Mouse (Mus musculus): ENCODE measurements around the gene Camta1. TPM values are rescaled to one million over a fixed set of nuclear protein-coding genes. Genes with fewer than 3 reads are reported as not detected.

Camta1 gene
- total RNA-seq, 1 experiment from 2014 or later = 34.9 TPM

- ATAC-seq (replicated peaks; ENCODE audit: low read depth, poor library complexity, severe bottlenecking) = no peak
Measured at GRCm38 (mm10) chr4:151200316-151200715, 661.4 kb downstream of the Camta1 start.

- ATAC-seq (replicated peaks; ENCODE audit: low read depth, poor library complexity, severe bottlenecking) = no peak
Measured at GRCm38 (mm10) chr4:151195126-151195525, 666.5 kb downstream of the Camta1 start.

- ATAC-seq (replicated peaks; ENCODE audit: low read depth, poor library complexity, severe bottlenecking) = no peak
Measured at GRCm38 (mm10) chr4:151194715-151195097, 667.0 kb downstream of the Camta1 start.

- no peak for ATAC-seq (replicated peaks; ENCODE audit: low read depth, poor library complexity, severe bottlenecking)
Measured at GRCm38 (mm10) chr4:151194030-151194714, 667.5 kb downstream of the Camta1 start.

- ATAC-seq (replicated peaks; ENCODE audit: low read depth, poor library complexity, severe bottlenecking) = peak; percentile 81
Measured at GRCm38 (mm10) chr4:151186447-151186846, 675.2 kb downstream of the Camta1 start.

GRCm38 (mm10) chr4:151185750-151186149 is 675.9 kb downstream of the Camta1 start:
- no peak for ATAC-seq (replicated peaks; ENCODE audit: low read depth, poor library complexity, severe bottlenecking)

- no peak for ATAC-seq (replicated peaks; ENCODE audit: low read depth, poor library complexity, severe bottlenecking)
Measured at GRCm38 (mm10) chr4:151180394-151180902, 681.2 kb downstream of the Camta1 start.

- ATAC-seq (replicated peaks; ENCODE audit: low read depth, poor library complexity, severe bottlenecking) = no peak
Measured at GRCm38 (mm10) chr4:151179639-151180038, 682.0 kb downstream of the Camta1 start.

- no peak for ATAC-seq (replicated peaks; ENCODE audit: low read depth, poor library complexity, severe bottlenecking)
Measured at GRCm38 (mm10) chr4:151178970-151179378, 682.7 kb downstream of the Camta1 start.

GRCm38 (mm10) chr4:151172526-151172925 is 689.1 kb downstream of the Camta1 start:
- no peak for ATAC-seq (replicated peaks; ENCODE audit: low read depth, poor library complexity, severe bottlenecking)

GRCm38 (mm10) chr4:151171117-151171516 is 690.6 kb downstream of the Camta1 start:
- ATAC-seq (replicated peaks; ENCODE audit: low read depth, poor library complexity, severe bottlenecking) = no peak

GRCm38 (mm10) chr4:151170658-151171057 is 691.0 kb downstream of the Camta1 start:
- ATAC-seq (replicated peaks; ENCODE audit: low read depth, poor library complexity, severe bottlenecking) = no peak

GRCm38 (mm10) chr4:151166969-151167368 is 694.7 kb downstream of the Camta1 start:
- ATAC-seq (replicated peaks; ENCODE audit: low read depth, poor library complexity, severe bottlenecking) = no peak

- ATAC-seq (replicated peaks; ENCODE audit: low read depth, poor library complexity, severe bottlenecking) = no peak
Measured at GRCm38 (mm10) chr4:151165539-151165938, 696.1 kb downstream of the Camta1 start.

GRCm38 (mm10) chr4:151164309-151164708 is 697.4 kb downstream of the Camta1 start:
- no peak for ATAC-seq (replicated peaks; ENCODE audit: low read depth, poor library complexity, severe bottlenecking)

- no peak for ATAC-seq (replicated peaks; ENCODE audit: low read depth, poor library complexity, severe bottlenecking)
Measured at GRCm38 (mm10) chr4:151161869-151162268, 699.8 kb downstream of the Camta1 start.

GRCm38 (mm10) chr4:151160932-151161331 is 700.7 kb downstream of the Camta1 start:
- ATAC-seq (replicated peaks; ENCODE audit: low read depth, poor library complexity, severe bottlenecking) = no peak

- no peak for ATAC-seq (replicated peaks; ENCODE audit: low read depth, poor library complexity, severe bottlenecking)
Measured at GRCm38 (mm10) chr4:151160476-151160875, 701.2 kb downstream of the Camta1 start.

GRCm38 (mm10) chr4:151158250-151158649 is 703.4 kb downstream of the Camta1 start:
- ATAC-seq (replicated peaks; ENCODE audit: low read depth, poor library complexity, severe bottlenecking) = no peak

- peak; percentile 75 for ATAC-seq (replicated peaks; ENCODE audit: low read depth, poor library complexity, severe bottlenecking)
Measured at GRCm38 (mm10) chr4:151156904-151157303, 704.8 kb downstream of the Camta1 start.

GRCm38 (mm10) chr4:151155587-151155986 is 706.1 kb downstream of the Camta1 start:
- no peak for ATAC-seq (replicated peaks; ENCODE audit: low read depth, poor library complexity, severe bottlenecking)

- ATAC-seq (replicated peaks; ENCODE audit: low read depth, poor library complexity, severe bottlenecking) = no peak
Measured at GRCm38 (mm10) chr4:151154306-151154705, 707.4 kb downstream of the Camta1 start.

All from common myeloid progenitor, adult 5-6 weeks (primary cell).